Mouse (Mus musculus) kidney, postnatal 0 days (tissue): ENCODE measurements around the gene Hrasls5. TPM values are rescaled to one million over a fixed set of nuclear protein-coding genes. Genes with fewer than 3 reads are reported as not detected.
A peak's percentile ranks its signal among the peaks of the same experiment; 100 is the strongest.

ENCODE experiments used
- ATAC-seq: fragments of 200-750 bp; cut with Nextera tagmentation; replicated peaks from 2 replicates; pipeline ENCODE4 v1.8.0; 2017; ENCODE audit warnings: low read depth, moderate number of reproducible peaks, moderate TSS enrichment, moderate library complexity; ENCODE audit not compliant: low FRiP score
- DNase-seq: peaks from one replicate; pipeline ENCODE4 v3.0.0-alpha.2; 2016; ENCODE audit warnings: low spot score
- H3K27ac ChIP-seq: fragments of 300-500 bp; sonication (generic); 2 replicates; pipeline ENCODE4 v1.5.1; 2014; ENCODE audit warnings: mild to moderate bottlenecking
- H3K27me3 ChIP-seq: fragments of 300-500 bp; sonication (generic); 2 replicates; pipeline ENCODE4 v1.6.1; 2014; ENCODE audit warnings: low read length, mixed read lengths; ENCODE audit not compliant: insufficient read depth
- H3K36me3 ChIP-seq: fragments of 300-500 bp; sonication (generic); 2 replicates; pipeline ENCODE4 v1.6.1; 2014; ENCODE audit warnings: low read length, mixed read lengths; ENCODE audit not compliant: insufficient read depth
- H3K4me1 ChIP-seq: fragments of 300-500 bp; sonication (generic); replicated peaks from 2 replicates; pipeline ENCODE4 v1.6.1; 2014; ENCODE audit warnings: antibody characterized with exemption, low read length, mixed read lengths; ENCODE audit not compliant: insufficient read depth
- H3K4me2 ChIP-seq: fragments of 300-500 bp; sonication (generic); 2 replicates; pipeline ENCODE4 v1.6.1; 2014; ENCODE audit warnings: mild to moderate bottlenecking, low read length, moderate library complexity, mixed read lengths
- H3K4me3 ChIP-seq: fragments of 300-500 bp; sonication (generic); replicated peaks from 2 replicates; pipeline ENCODE4 v1.5.1; 2014; ENCODE audit warnings: low read depth, low read length
- H3K9ac ChIP-seq: fragments of 300-500 bp; sonication (generic); 2 replicates; pipeline ENCODE4 v1.6.1; 2014; ENCODE audit warnings: low read depth, low read length
- H3K9me3 ChIP-seq: fragments of 300-500 bp; sonication (generic); replicated peaks from 2 replicates; pipeline ENCODE4 v1.6.1; 2016; ENCODE audit warnings: low read length, inconsistent platforms, mixed read lengths
- CTCF ChIP-seq: IDR thresholded peaks from 2 replicates; pipeline ENCODE4 v1.5.1; 2016; ENCODE audit warnings: antibody characterized with exemption, low read depth, mild to moderate bottlenecking, moderate library complexity
- WGBS: fragments of 180-500 bp; shearing (Covaris S2); extraction: QIAGEN DNeasy Blood & Tissue Kit; methylation state at CpG from one replicate; pipeline ENCODE4 v1.1.7; 2014; 5-methylcytosine and 5-hydroxymethylcytosine counted together
- polyA plus RNA-seq: library from polyadenylated mRNA; unstranded; fragments of >200 nt; fragmentation: Nextera tagmentation; extraction: Ambion mirVana; gene quantifications from 2 replicates; pipeline ENCODE4 v1.2.1, GENCODE M21; 2015

The Hrasls5 gene
- polyA plus RNA-seq, 1 experiment from 2014 or later, result 0.36 TPM

DNA sequence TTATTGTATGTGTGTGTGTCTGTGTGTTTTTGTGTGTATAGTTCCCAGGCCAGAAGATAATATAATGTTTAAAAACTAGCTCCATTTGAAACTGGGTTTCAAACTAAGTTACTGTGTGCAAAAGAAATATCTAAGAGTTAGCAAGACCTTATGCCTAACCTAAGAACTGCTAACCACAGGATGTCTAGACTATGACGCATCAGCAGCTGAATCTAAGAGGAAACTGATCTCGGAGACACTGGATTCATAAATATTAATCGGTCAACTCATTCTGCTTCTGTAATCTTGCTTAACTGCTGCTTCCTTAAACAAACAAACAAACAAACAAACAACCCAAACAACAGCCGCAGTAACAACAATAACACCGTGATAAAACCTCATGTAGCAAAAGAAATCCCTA is 42.7 kb upstream of the Hrasls5 start:
- Histone ChIP-seq H3K9me3 (no peaks in the 10 kb centered on the region), H3K27me3 (no peaks in the 10 kb centered on the region), H3K4me2 (no peak overlapping the region), H3K4me1 (no peaks in the 10 kb centered on the region), H3K36me3 (no peaks in the 10 kb centered on the region), H3K4me3 (no peak overlapping the region), H3K27ac (no peak overlapping the region), H3K9ac (no peak overlapping the region)
- no peak for ATAC-seq
- no peak for TF ChIP-seq CTCF
- no peak for DNase-seq
- WGBS, result 83% methylated on average over 5 of the region's 5 CpGs

GRCm38 (mm10) chr19:7576180-7576579 is 36.2 kb upstream of the Hrasls5 start:
- H3K4me1 ChIP-seq, result no peaks in the 10 kb centered on the region
- no peak for TF ChIP-seq CTCF
- H3K9me3 ChIP-seq, result no peaks in the 10 kb centered on the region
- 84% methylated on average over 1 of the region's 1 CpGs for WGBS
- no peak overlapping the region for H3K9ac ChIP-seq
- ATAC-seq (no peak), DNase-seq (no peak)
- no peak overlapping the region for H3K4me2 ChIP-seq
- no peak overlapping the region for H3K27ac ChIP-seq
- H3K4me3 ChIP-seq, result no peak overlapping the region
- H3K27me3 ChIP-seq, result no peaks in the 10 kb centered on the region
- no peaks in the 10 kb centered on the region for H3K36me3 ChIP-seq

DNA sequence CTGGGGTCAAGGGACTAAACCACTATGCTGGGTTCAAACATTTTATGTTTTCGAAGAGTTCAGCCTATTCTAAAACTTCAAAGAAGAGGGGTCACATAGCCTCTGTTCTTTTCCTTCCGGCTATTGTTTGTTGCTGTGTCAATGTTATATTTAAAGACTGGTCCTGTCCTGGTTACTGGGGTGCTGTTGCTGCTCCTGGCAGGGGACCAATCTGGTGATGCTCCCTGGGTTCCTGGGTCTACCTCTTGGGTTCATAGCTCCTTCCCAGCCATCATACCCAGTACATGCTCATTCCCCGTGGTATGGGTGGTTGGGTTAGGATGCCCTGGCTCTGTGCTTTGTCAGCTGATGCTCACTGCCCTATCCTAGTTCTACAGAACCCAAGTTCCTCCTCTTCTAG is 34.6 kb upstream of the Hrasls5 start:
- no peak for TF ChIP-seq CTCF
- Histone ChIP-seq H3K9ac (no peak overlapping the region), H3K27me3 (no peaks in the 10 kb centered on the region), H3K36me3 (no peaks in the 10 kb centered on the region), H3K4me1 (no peaks in the 10 kb centered on the region), H3K27ac (no peak overlapping the region), H3K9me3 (no peaks in the 10 kb centered on the region), H3K4me2 (no peak overlapping the region), H3K4me3 (no peak overlapping the region)
- WGBS, result 74% methylated on average over 3 of the region's 3 CpGs
- DNase-seq, result no peak
- no peak for ATAC-seq

DNA sequence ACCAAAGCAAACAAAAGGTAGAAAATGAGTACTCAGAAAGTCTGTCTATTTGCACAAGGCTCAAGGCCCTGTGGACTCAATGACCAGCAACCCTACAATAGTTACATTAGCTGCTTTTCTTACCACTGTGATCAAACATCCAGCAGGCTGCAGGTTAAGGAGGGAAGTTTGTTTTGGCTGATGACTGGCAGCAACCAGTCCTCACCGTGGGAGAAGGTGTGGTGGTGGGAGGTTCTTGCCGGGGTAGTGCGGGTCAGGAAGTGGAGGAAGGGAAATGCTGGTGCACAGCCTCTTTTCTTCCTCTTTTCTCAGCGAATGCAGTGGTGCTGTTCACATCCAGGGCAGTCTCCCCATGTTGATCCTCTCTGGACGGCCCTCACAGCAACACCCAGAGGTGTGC is 31.3 kb upstream of the Hrasls5 start:
- H3K4me3 ChIP-seq, result no peak overlapping the region
- no peaks in the 10 kb centered on the region for H3K4me1 ChIP-seq
- ATAC-seq (no peak), DNase-seq (no peak)
- 38% methylated on average over 5 of the region's 5 CpGs for WGBS
- no peak overlapping the region for H3K9ac ChIP-seq
- H3K27me3 ChIP-seq, result no peaks in the 10 kb centered on the region
- no peaks in the 10 kb centered on the region for H3K9me3 ChIP-seq
- TF ChIP-seq CTCF, result no peak
- H3K27ac ChIP-seq, result no peak overlapping the region
- H3K4me2 ChIP-seq, result no peak overlapping the region
- H3K36me3 ChIP-seq, result no peaks in the 10 kb centered on the region

GRCm38 (mm10) chr19:7583101-7583500 is 29.2 kb upstream of the Hrasls5 start:
- H3K9me3 ChIP-seq, result no peaks in the 10 kb centered on the region
- DNase-seq, result peak; percentile 33
- no peak for TF ChIP-seq CTCF
- no peak for ATAC-seq
- H3K4me2 ChIP-seq, result no peak overlapping the region
- H3K27ac ChIP-seq, result no peak overlapping the region
- H3K9ac ChIP-seq, result no peak overlapping the region
- no peaks in the 10 kb centered on the region for H3K4me1 ChIP-seq
- no peak overlapping the region for H3K4me3 ChIP-seq
- no peaks in the 10 kb centered on the region for H3K36me3 ChIP-seq
- H3K27me3 ChIP-seq, result no peaks in the 10 kb centered on the region
- WGBS, result 66% methylated on average over 7 of the region's 7 CpGs

GRCm38 (mm10) chr19:7583599-7583998 is 28.7 kb upstream of the Hrasls5 start:
- TF ChIP-seq CTCF, result no peak
- DNase-seq (no peak), ATAC-seq (no peak)
- Histone ChIP-seq H3K4me1 (no peaks in the 10 kb centered on the region), H3K4me3 (no peak overlapping the region), H3K27me3 (no peaks in the 10 kb centered on the region), H3K36me3 (no peaks in the 10 kb centered on the region), H3K27ac (no peak overlapping the region), H3K9ac (no peak overlapping the region), H3K9me3 (no peaks in the 10 kb centered on the region), H3K4me2 (no peak overlapping the region)
- WGBS, result 78% methylated on average over 3 of the region's 3 CpGs

GRCm38 (mm10) chr19:7585279-7585678 is 27.1 kb upstream of the Hrasls5 start:
- H3K4me1 ChIP-seq, result no peaks in the 10 kb centered on the region
- H3K36me3 ChIP-seq, result no peaks in the 10 kb centered on the region
- H3K4me2 ChIP-seq, result no peak overlapping the region
- no peak overlapping the region for H3K9ac ChIP-seq
- WGBS, result 84% methylated on average over 8 of the region's 8 CpGs
- no peak overlapping the region for H3K27ac ChIP-seq
- H3K27me3 ChIP-seq, result no peaks in the 10 kb centered on the region
- no peak for ATAC-seq
- no peak for DNase-seq
- no peaks in the 10 kb centered on the region for H3K9me3 ChIP-seq
- H3K4me3 ChIP-seq, result no peak overlapping the region
- no peak for TF ChIP-seq CTCF
